Mouse (Mus musculus) kidney, postnatal 10 days (tissue): Measurements from ENCODE around the gene Kcng3.
A peak's percentile ranks its signal among the peaks of the same experiment; 100 is the strongest.

Source experiments
- DNase-seq: peaks from one replicate; pipeline ENCODE4 v3.0.0; 2021; ENCODE audit warnings: mixed read lengths

Kcng3 gene

DNA sequence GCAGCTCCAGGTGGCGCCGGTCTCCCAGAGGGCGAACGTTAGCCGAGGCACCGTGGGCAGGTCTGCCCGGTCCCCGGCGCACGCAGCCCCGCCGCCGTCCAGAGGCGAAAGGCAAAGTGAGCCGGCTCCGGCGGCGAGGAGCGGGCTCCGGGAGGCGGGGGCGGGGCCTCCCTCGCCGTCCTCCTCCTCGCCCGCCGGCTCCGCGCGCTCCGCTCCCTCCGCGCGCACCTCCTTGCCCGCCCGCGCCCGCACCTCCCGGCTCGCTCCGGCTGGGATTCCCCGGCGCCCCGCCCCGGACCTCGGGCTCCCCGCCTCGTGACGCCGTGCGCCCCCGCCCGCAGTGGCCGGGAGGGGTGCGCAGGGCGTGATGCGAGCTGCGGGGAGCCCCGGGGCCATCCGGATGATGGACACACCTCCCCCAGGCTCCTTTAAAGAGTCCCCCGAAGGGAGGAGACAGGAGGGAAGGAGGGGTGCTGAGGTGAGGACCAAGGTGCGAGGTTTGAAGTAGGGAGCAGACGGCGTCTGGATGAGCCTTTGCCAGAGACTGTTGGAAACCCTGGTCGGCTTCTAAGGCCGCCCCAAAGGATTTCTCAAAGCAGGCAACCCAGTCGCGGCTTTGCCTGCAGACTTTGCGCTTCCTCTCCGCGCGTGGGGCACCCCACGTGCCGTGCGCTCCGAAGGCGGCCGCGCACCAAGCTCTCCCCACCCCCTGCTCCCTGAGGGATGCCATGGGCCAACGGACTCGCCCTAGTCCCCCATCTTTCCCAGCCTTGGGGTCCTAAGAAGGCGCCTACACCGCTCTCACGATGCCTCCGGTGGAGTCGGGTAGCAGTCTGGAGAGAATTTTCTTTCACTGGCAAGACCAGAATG, at the start of gene Kcng3:
Kcng3 (minus strand) TSS at position 113 of the 870 bp plus-strand sequence.
- peak; percentile 63 for DNase-seq

DNA sequence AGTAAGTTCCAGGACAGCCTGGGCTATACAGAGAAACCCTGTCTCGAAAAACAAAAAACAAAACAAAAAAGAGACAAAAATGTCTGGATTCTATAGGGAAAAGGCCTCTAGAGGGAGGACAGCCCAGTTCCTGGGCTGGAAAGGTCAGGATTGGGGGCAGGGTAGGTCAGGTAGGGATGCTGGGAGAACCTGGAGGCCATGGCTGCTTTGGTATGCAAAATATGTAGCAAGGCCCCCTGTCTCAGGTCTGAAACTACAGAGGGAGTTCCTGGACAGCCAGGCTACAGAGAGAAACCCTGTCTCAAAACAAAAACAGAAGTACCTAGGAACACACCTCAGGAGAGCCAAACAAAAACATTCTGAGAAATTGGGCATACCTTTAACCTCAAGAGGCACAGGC, 45.7 kb upstream of the Kcng3 start:
- DNase-seq = no peak

DNA sequence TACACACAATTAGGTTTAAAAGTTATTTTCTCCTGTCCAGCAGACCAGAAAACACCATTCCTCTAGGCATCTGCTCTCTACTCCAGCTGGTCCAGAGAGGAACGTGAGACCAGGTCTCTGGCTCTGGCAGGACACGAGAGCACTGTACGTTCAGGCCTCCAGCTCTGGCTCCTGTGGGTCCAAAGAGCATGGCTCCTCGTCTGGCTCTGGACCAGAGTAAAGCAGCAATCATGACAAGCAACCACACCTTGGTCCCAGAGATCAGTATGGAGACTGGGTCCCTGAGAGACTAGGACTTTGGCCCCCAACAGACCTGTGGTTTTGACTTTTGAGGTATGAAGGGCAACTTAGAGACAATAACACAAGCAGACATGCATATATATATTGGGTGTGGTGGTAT, 41.0 kb upstream of the Kcng3 start:
- DNase-seq = no peak

DNA sequence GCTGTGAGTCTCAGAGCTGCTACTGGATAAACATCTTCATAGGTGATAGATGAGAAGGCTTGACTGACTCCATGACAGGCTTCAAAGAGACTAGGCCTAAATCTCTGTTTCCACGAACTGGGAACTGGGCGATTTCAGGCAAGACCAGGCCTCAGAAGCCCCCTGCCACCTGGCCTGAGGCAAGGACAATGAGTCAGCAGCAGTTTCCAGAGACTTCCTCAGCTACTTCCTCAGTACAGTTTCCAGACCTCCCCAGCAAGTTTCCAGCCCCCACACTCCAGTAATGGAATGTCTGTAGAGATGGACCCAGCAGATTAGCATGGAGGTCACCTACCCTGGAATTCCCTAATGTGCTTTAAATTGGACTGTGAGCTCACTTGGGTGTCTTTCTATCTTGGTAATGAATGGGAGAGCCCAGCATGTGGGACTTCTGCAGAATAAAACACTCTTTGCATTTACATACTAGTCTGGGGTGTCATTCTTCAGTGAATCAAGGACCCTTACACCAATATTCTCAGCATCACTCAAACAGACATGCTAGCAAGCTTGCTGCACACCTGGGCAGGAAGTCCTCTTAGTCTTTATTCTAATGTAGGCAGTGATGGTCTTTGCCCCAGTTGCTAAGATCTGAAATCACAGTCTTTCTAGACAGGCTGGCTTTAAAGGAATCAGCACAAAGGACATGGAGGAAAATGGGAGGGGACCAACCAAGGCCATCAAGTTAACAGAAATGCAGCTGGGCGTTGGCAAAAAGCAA, 36.4 kb upstream of the Kcng3 start:
- no peak for DNase-seq

DNA sequence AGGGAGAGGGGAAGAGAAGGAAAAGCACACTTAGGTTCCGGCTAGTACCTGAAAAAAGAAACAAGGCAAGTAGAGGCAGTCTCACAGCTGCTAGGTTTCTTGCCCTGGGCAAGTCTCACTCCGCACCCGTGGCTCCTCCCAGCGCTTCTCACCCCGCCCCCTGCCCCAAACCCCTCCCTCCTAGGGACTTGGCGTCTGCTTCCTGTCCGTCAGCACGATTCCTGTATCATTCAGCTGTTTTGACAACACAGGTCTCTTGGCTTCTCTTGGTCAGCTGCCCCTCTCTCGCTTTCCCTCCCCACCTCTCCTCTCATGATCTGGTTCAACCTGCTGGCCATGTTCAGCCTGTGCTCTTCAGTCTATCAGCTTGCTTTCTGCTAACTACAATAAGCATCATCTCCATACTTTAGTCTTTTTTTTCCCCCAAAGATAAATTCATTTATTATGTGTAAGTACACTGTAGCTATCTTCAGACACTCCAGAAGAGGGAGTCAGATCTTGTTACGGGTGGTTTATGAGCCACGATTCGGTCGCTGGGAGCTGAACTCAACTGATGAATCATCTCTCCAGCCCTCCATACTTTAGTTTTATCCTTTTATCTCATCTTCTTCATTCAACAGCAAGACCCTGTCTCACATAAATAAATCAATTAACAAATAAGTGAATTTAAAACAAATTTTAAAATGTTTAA, 35.0 kb upstream of the Kcng3 start:
- DNase-seq = no peak

DNA sequence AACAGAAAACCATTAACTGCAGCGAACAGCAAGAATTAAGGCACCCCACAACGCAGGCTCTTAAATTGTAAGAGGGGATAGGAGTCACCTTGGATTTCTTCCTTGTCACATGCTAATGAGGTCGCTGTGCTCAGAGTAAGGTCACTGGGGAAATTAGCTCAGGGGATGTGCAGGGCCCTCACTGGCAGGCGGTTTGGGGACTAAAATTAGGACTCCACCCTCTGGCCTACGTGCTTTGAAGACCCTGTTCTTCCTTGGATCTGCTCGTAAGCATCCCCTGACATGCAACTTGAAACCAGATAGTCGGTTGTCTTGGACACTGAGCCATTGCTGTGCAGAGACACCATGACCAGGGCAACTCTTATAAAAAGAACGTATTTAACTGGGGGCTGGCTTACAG, 33.1 kb upstream of the Kcng3 start:
- no peak for DNase-seq

GRCm38 (mm10) chr17:83658943-83659342, 27.2 kb upstream of the Kcng3 start:
- no peak for DNase-seq

DNA sequence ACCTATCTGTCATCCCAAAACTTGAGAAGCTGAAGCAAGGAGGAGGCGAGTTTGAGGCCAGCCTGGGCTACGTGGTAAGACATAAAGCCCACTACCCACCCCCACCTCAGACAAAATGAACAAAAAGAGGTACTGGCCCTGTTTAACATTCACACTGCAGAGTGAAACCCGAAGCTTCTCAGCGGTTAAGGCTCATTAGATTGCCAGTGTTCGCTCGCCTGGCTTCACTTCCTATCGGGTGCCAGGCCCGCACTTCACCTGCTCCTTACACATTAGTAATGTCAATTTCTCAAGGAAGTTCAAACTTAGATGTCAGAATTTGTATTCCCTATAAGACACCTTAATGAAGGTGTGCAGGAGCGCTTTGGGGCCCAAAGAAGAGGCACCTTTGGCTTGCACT, 25.7 kb upstream of the Kcng3 start:
- no peak for DNase-seq

GRCm38 (mm10) chr17:83655732-83656131, 24.0 kb upstream of the Kcng3 start:
- DNase-seq = no peak

- DNase-seq = no peak
Observed at GRCm38 (mm10) chr17:83654651-83655136, 23.0 kb upstream of the Kcng3 start.

DNA sequence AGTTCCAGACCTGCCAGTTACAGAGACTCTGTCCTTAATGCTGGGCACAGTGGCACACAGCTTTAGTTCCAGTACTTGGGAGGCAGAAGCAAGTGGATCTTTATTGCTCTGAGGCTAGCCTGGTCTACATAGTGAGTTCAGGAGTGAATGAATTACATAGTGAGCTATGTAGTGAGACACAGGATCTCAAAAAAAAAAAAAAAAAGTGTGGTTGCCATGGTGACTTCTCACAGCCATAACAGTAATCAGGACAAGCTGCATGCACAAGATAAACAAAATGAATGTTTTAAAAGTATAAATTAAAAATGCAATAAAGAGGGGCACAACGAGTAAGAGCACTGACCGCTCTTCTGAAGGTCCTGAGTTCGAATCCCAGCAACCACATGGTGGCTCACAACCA, 21.9 kb upstream of the Kcng3 start:
- DNase-seq = no peak

DNA sequence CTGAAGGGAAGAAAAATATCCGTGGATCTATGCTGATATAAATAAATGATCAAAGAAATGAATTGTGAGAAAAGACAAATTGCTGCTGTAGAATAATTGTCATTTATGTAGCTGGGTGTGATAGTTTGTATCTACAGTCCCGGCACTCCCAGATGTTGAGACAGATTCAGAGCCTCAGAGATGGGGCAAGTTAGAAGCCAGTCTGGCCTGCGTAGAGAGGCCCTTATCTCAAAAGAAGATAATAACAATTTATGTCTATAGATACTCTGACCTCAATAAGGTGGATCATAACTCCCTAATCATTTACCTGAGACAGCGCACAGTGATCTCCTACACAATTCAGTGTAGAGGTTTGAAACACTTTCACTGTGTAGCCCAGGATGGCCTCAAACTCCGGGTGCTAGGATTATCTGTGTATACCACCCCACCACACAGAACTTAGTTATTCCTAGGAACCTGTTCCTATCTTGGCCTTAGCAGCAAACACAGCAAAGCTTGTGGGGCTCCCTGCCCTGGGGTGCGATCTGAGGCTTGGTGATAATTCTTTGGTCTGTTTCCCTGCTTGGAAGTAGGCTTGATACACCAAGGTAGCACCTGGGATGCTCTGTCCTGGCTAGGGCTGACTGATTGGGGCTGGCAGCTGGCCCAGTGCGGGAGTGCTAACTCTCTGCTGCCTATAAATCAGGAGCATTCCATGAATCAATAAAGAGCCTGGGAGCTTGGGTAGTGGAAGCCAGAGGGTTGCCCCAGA, 19.4 kb upstream of the Kcng3 start:
- DNase-seq = peak; percentile 14

DNA sequence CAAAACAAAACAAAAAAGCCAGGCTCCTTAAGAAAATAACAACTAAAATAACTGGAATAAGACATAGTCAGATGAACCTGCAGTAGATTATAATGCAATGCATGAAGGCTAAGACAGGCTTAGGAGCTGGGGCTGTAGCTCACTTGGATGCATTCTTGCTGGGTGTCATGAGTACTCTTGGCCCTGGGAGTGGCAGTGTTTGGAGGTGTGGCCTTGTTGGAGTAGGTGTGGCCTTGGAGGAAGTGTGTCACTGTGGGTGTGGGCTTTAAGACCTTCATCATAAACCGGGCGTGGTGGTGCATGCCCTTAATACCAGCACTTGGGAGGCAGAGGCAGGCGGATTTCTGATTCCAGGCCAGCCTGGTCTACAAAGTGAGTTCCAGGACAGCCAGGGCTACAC, 18.3 kb upstream of the Kcng3 start:
- DNase-seq = no peak

- no peak for DNase-seq
Observed at GRCm38 (mm10) chr17:83647413-83647812, 15.7 kb upstream of the Kcng3 start.

DNA sequence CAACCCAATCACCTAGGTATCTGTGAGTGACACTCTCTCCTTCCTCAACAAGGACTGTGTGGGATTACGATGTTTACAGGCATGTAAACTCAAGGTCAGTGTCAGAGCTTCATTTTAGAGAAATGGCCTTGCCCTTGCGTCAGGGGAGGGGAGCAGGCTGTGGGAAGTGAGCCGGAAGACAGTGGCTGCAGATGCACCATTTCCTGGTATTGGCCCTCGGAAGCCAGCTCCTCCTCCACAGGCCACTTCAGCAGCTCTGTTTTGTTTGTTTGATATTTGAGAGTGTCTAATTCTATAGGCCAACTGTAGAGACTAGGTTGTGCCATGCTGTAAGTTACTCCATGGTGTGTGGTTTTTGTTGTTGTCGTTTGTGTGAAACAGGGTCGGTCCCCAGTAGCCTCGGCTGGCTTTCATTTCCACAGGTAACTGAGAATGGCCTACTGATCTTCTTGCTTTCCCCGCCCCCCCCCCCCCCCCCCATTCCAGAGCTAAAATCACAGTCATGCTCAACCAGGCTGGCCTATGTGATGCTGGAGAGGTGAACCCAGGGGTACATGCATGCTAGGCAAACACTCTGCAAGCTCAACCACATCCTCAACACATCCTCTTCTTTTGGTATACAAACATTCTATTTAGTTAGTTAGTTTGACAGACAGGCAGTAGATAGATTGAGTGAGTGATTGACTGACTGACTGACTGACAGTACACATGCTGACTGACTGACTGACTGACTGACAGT, 14.9 kb upstream of the Kcng3 start:
- DNase-seq = no peak

GRCm38 (mm10) chr17:83645226-83645808, 13.6 kb upstream of the Kcng3 start:
- peak; percentile 41 for DNase-seq

- DNase-seq = peak; percentile 49
Observed at GRCm38 (mm10) chr17:83637393-83637792, 5.7 kb upstream of the Kcng3 start.

DNA sequence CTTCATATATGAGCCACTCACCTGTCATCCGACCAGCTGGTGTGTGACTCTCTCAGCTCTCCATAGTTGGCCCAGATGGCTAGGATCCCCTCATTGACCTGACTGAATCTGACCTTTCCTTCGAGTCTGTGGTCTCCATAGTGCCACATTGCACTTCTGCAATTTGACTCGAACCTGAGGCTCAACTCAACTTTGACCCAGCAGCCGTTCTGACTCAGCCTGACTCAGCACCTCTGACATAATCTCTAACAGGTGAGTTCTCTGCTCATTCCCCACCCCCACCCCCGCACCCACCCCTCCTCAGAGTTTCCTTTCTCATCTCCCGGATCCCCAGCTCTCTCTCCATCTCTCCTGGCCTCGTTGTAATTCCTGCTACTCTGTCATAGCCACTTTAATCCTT, 4.7 kb upstream of the Kcng3 start:
- no peak for DNase-seq

GRCm38 (mm10) chr17:83632653-83633570, 1.2 kb upstream of the Kcng3 start:
- peak; percentile 76 for DNase-seq
